Mouse (Mus musculus) retina, embryonic 14.5 days (tissue): ENCODE data around the gene Dab2.

Source experiments
- DNase-seq: peaks from one replicate; pipeline ENCODE4 v3.0.0-alpha.2; 2015; ENCODE audit warnings: low spot score

The Dab2 gene

DNA sequence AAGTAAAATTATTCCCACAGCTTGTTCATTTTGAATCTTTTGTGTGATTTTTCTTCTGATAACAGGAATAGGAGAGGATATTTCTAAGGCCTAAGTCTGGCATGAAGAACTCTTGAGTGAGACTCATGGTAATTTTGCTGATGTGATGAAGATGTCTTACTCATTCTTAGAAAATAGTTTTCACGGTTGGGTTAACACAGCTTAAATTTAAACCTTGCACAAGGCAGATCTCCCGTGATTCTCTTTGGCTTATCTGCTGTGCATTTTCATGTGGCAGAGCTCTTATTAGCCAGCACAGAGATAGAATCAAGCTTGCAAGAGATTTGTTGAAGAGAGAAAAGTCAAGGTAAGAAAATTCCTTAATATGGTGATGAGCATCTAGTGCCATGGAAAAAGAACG is at the start of gene Dab2:
TSS of gene Dab2 (plus strand) at position 235 of the 400 bp plus-strand sequence.
- DNase-seq = no peak

DNA sequence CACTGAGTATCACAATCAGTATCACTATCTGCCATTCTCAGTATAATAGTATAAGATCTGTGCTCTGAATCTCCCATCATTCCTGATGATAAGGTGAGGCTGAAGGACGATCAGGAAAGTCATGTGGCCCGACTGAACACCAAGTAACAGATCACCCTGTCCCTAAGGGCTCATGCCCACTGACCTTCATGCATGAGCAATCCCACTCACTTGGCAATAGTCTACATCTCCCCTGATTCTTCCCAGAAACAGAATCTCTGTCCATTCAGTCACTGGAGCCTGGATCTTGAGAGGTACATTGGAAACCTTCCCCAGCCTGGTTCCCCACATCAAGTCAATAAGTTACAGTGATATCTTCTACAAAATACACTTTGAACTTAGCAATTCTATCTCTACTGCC is 46.1 kb upstream of the Dab2 start:
- no peak for DNase-seq

DNA sequence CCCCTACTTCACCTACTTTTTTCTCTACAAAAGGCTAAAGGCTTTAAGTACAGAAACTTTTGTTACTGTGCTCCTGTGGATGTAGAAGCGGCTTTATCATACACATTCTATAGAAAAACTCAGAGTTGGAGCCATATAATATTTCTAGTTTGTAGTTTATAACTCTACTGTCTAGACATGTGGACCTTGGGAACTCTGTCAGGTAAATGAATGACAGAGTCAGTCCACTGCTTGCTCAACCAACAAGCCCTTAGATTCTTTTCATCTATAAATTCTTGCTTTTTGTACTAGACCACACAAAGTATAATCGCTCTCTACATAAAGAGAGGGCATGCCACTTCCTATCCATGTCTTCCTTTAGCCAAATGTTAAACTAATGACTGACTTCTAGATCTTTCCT is 45.2 kb upstream of the Dab2 start:
- no peak for DNase-seq

DNA sequence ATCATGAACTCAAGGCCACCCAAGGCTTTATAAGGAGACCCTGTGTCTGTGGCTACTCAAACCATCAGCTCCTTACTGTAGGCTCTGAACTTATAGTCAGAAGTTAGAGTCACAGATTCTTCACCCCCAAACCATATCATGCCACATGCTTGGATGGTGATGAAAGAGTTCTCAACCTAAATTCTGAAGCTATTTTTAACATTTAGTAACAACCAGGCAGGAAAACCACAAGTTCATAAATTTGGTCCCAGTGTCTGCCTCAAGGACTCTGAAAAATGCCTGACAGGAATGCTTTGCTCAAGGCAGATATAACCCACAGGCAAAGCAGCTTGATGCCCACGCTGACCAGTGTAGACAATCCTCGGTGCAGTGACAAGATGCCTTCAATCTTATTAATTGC is 42.5 kb upstream of the Dab2 start:
- no peak for DNase-seq

DNA sequence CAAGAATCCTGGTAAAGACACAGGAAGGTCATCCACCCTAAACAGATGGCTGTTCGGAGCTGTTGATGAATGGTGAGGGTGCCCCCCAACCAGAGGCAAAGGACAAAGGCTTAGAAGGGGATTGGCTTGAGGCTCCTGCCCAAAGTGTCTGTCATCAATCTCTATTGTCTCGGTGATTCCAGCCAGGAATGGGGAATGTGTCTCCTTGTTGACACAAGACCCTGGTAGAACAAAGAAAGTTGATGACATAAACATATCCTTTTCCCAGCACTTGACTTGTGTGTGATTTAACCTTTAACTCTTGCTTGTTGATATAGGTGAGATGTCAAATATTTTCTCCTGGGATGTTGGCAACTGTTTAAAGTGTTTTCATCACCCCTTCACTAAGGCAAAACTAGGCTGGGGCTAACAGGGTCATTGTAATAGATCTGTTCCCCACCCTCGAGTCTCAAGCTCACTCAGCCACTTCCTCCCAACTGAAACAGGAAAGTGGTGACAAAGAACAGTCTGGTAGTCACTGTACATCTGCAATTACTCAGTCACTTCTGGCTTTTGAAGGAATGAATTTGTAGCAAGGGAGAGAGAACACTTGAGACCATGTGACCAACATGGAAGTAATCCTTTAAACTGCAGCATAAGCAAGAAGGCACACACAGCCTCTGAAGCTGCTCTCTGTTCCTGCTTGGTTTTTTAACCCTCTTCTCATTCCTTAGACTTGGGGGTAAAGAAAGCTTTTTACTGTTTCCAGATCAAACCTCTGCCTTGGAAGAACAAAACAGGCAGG is 39.4 kb upstream of the Dab2 start:
- no peak for DNase-seq

DNA sequence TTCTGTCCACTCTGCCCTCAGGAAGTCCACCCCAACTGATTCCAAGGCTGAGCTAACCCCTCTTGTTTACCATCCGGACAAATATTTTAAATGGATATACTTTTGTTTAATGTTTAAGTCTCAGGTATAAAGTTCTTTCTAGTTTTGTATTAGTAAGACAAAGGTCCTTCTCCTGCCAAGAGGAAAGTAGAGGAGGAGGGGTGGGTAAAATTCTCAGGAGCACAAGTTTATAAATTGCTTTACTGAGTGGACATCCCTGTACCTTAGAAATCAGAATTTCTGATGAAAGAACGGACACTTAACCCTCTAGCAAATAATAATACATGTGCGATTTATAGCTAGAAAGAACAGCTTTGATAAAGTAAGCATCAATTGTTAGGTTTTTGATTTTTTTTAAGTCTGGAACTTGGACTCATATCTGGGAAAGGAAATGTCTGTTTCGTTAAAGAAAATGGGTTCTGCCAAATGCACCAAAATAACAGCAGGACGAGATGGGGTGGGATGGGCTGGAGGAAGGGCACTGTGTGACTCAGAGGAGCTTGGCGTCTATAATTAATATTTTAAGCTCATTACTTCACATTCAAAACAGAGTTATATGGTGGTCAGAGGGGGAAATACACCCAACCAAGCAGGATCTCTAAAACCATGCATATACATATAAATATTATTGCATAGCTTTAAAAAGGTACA is 38.7 kb upstream of the Dab2 start:
- no peak for DNase-seq

DNA sequence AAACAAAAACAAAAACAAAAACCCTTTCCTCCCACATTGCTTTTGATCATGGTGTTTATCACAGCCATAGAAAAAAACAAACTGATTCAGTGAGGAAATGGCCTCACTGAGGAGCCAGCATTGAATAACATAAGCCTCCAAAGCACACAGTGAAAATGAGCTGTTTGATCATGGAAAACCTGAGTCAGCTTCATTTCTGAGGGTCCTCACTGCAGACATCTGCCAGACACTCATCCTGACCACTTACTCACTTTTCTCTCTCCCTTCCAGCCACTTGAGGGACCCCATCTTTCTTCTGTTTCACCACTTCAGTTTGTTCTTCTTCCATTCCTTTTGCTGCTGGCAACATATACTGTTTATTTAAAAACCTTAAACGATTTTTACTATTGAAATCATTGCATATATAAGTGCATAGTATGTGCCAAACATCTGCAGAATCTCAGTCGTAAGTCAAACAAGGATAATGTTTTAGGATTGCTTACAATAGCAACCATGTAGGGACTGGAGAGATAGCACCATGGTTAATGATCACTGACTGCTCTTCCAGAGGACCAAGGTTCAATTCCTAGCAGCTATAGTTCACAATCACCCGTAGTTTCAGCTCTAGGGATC is 32.3 kb upstream of the Dab2 start:
- DNase-seq = no peak

DNA sequence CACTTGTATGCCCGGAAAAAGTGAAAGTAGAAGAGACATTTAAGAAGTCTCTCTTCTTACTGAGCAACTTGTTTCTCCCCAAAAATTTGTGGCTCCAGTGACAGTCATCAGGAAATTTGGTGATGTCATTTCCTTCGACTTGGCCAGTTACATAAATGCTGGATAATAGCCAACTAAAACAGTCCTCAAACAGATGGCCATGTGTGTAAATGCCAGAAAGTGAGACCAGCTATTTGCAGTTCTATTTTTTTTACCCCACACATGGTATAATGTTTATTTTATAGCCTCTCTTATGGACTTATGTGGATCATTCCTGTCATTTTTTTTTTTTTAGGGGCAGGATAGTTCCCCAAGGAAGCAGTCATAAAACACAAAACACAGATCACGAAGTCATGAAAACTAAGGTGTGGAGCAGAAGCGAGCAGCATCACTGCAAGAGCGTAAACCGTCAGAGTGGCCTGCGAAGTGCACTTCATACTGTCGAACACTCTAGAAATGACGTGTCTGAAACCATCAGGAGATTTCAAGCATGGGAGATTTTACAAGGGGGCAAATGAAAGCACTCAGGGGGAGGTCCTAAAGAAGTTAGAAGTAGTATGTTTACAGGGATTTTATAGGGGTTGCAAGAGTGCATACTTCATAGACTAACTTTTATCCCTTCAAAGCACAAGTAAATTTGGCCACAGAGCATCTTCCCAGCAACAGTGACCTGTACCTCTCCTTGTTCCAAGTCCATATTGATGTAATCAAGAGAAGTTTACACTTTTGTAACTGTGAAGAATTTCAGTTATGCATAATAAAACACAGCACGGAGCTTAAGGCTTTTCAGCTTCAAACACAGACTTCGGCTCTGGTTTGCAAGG is 20.8 kb upstream of the Dab2 start:
- DNase-seq = no peak

DNA sequence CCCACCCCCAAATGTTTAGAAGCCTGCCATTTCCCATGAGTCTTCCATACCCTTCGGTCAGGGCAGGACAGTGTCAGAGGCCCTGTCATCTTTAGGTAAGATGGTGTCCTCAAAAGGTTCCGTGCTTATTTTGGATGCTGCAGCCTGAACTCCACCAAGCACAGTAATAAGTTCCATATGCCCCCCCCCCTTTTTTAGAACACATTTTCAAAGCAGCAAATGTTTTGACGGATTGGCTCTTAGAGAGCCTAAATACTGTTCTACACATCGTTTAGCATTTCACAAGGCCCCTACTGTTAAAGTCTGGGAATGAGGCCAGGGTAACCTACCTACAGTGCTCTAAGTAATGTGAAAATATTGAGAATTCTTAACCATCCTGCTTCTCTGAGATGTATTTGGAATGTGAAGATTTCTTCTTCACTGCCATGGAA is 19.6 kb upstream of the Dab2 start:
- no peak for DNase-seq

DNA sequence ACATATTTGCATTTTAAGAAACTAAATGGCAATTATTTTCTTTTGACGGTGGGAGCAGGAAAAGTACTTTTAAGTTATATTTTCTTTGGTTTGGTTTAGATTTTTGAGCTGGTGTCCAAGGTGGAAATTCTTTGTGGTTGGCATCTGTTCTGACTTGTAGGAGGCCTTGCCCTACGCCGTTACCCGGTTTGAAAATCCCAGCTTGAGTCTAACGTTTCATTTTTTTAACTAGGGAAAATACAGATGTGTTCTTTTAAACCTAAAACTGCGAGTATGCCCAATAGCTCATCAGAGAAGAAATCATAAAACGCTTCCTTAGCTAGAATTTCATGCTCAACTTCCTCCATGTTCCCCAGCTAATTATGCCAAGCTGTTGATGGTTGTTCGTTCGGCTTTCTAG is 16.3 kb upstream of the Dab2 start:
- no peak for DNase-seq

DNA sequence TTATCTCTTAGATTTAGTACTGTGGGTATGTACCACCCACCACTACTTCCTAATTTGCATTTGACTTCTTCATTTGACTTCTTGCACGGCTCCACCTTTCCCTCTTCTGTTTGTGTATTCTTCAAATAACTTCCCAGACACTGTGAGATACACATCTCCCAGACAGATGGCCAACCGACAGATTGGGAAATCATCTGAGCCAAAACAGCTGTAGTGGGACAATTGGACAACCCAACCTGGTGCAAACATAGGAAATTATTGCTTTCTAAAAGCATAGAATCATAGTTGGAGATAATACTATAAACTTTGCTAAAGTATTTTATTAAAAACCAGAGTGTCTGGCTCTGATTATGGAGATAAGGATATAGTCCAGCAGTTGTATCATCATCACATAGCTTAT is 3.5 kb upstream of the Dab2 start:
- DNase-seq = no peak

DNA sequence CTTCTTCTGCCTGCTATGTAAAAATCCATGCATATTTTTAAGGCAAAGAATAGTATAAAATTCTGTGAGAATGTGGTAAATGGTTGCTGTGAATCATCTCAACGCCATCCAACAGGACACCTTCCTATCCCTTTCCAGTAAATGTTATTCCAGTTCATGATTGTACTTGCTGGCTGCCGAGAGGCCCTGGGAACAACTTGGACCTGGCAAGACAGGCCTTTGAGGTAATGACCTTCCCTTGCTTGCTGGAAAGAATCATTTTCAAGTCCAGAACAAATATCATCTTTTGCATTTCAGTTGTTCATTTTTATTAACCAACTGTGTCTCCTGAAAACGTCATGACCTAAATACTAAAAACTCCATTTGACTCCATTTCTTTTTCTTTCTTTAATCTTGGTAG is 862 bp upstream of the Dab2 start:
- no peak for DNase-seq

DNA sequence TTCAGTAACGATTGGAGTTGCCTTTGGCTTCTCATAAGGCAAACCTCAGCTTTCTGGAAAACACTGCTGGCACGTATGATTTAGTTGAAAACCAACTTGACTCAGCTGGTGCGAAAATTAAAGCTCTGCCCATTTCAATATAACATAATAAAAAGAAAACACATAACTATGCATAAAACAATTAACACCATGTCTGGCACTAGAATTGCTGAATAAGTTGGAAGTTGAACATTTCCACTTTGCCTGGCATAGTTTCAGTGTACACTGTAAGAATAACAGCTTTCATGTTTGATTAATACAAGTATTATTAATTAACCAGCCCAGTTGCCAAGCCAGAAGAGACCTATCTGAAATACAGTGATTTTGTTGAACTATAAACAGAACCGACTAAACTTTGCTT is 2.6 kb downstream of the Dab2 start:
- DNase-seq = no peak

DNA sequence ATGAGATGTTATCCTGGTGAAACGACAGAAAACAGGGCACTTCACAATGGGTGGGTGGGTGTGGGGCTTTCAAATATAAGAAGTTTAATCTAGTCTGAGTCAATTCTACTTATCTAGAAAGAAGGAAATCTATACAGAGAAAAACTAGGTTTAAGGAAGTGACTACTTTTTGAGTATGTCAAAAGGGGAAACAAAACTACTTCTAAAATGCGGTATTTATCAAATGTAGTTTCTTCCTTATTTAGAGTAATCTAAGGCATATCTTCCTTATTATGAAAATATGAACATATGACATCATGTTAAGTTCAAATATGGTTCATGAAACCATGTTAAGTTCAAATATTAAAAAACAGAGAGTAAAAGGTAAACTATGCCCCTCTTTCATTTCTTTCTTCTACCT is 4.2 kb downstream of the Dab2 start:
- no peak for DNase-seq

DNA sequence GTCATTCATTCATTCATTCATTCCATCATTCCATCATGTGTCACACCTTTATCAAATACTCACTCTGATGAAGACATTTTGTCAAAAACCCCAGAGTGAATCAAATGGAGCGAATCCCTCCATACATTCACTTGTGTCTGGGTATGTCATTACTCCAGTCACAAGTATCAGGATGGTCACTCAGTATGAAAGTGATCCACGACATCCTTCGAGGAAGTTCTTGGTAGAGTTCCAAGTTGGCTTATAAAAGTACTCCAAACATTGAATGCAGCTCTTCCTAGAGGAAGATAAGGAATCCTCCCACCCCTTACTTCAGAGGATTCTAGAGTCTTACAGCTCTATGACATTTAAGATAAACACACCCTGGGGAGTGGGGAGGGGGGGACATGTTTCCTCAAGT is 10.0 kb downstream of the Dab2 start:
- DNase-seq = no peak

DNA sequence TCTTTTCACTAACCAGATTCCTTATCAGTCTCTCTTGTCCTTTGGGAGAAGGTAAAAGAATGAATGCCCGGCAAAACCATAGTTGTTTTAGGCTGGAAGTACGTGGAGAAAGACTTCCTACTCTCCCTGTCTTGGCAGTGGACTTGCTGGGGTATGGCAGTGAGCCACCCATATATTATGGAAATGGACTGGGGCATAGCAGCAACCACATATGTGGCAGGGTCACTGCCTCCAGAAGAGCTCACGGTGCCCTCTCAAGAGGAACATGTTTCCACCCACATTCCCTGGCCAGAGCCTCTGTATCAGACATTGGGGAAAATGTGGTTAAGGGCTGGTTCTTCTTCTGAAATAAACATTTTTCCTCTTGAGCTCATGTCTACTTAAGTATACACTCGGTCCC is 10.8 kb downstream of the Dab2 start:
- no peak for DNase-seq

DNA sequence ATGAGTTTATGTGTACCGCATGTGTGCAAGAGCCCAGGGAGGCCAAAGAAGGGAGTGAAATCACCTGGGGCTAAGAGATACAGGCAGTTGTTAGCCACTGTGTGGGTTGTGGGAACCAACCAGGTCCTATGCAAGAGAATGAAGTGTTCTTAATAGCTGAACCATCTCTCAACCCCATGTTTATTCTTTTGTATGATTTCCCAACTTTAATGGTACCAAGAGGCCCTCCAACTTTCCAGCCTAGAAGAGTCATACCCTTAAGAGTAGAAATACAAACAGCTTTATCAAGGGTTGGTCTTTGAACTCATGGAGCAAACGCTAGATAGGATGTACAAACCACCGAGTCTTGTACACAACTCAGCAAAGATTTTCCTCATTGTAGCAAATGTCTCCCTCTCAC is 12.8 kb downstream of the Dab2 start:
- no peak for DNase-seq

DNA sequence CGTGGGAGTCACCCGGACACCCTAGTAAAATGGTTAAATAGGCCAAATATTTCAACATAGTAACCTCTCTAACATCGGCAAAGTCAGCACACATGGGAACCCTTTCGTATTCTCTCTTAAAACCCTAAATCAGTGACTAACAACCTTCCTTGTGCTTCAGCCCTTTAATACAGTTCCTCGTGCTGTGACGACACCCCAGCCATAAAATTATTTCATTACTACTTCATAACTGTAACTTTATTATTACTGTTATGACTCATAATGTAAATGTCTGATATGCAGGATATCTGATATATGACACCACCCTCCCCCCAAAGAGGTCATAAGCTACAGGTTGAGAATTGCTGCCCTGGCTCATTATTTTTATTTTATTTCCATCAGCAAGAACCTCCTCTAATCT is 19.8 kb downstream of the Dab2 start:
- DNase-seq = no peak

DNA sequence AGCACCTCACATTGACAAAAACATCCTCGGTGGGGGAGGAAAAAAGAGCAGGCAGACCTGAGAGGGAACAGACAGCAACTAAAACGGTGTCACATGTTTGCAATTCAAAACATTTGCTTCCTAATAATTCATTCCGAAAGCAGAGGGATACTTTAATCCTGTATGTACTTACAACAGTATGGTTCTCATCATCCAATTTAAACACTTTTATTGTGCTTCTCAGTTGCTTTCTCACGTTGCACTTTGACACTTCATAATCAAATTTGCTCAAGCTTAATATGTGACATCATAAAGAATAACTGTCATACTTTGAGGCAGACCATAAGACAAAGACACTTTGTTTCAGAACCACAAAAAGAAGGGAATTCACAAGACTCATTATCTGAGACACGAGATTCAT is 20.9 kb downstream of the Dab2 start:
- DNase-seq = no peak

DNA sequence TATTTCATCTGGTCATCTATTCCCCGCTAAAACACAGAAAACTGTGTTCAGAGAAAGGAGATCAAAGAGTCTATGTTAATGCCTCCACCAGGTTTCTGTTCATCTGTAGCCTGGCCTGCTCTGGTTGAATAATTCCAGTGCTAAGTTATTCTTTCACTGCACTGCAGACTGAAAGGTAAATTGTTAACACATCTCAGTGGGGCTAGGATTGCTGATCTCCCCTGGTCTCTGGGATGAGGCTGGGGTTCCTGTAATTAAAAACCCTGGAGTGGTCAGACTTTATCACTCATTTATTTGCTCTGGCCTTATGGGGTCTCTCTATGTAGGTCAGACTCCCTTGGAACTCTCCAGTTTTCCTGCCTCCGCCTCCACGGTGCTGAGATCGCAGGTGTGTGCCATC is 21.7 kb downstream of the Dab2 start:
- no peak for DNase-seq

DNA sequence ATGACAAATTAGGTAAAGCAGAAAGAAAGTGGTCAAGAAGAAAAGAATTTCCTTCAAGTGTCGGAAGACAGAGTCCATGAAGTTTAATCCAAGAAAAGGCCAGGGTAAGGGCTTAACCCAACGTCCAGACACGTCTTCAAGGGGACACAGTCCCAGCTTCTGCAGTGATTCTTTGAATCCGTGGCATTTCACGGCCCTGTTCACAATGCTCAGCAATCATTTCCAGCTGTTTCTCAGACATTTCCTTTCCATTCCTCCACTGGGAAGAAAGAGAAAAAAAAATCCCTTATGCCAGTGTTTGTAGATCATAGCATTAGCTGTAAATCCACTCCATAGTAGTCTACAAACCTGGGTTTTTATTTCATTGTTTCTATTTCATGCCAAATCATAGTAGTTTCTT is 22.7 kb downstream of the Dab2 start:
- no peak for DNase-seq

DNA sequence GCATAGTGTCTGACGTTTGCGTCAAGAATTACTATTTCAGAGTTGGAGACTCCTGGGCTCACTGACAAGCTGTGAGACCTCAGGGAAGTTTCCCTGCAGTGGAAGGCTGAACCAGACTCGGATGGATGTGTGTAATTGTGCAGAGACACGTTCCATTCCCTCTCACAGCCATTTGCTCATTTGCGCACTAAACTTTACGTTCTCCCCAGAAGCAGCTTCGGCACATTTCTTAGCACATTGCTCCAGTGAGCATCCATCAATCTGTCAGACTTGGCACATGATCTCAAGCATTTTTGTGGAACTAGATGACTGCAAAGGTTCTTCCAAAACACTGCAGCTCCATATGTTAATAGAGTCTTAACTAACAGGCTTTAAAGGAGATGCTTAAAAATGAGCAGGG is 24.0 kb downstream of the Dab2 start:
- no peak for DNase-seq

DNA sequence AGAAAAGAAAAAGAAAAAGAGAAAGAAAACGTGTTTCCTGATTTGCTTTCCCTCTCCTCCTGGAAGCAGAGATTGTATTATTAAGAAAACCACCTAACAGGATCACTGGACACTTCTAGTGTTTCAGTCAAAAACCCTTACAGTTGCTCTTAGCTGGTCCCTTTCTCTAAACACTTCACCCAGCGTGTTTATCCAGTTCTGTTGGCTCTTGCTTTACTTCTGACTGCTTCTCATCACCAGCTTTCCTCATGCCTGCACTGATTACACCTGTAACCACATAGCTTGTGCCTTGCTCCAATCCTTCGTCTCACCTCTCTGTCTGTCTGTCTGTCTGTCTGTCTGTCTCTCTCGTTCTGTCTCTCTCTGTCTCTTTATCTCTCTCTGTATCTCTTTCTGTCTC is 25.9 kb downstream of the Dab2 start:
- DNase-seq = no peak
